Mouse (Mus musculus): Measurements from ENCODE around the gene Ldb3. TPM values are rescaled to one million over a fixed set of nuclear protein-coding genes. Genes with fewer than 3 reads are reported as not detected.

The Ldb3 gene
- polyA plus RNA-seq, 1 experiment = 1.1 TPM

- Histone ChIP-seq H3K4me3 (replicated peaks; ENCODE audit: control insufficient read depth, low read depth, low read length) (no peak overlapping the region), H3K27ac (ENCODE audit: control insufficient read depth, insufficient read depth, low read depth, low read length, poor library complexity) (no peak overlapping the region), H3K4me1 (ENCODE audit: control insufficient read depth, insufficient read depth, low read length) (no peaks in the 10 kb centered on the region)
- no peak for TF ChIP-seq POLR2A (IDR thresholded peaks at IDR 0.05; ENCODE audit: borderline replicate concordance, control insufficient read depth, low read depth, low read length)
- peak; percentile 67 for TF ChIP-seq CTCF (IDR thresholded peaks at IDR 0.05; ENCODE audit: control insufficient read depth, insufficient read depth, low read length)
- 29% methylated on average over 10 of the region's 10 CpGs for WGBS
These were observed 32.3 kb upstream of the Ldb3 start for GRCm38 (mm10) chr14:34620611-34621376.

GRCm38 (mm10) chr14:34618808-34619207, 30.3 kb upstream of the Ldb3 start:
- WGBS = 52% methylated on average over 9 of the region's 9 CpGs
- TF ChIP-seq CTCF (IDR thresholded peaks at IDR 0.05; ENCODE audit: control insufficient read depth, insufficient read depth, low read length) = no peak
- no peak for TF ChIP-seq POLR2A (IDR thresholded peaks at IDR 0.05; ENCODE audit: borderline replicate concordance, control insufficient read depth, low read depth, low read length)
- no peaks in the 10 kb centered on the region; the same call in 1 of the 2 replicates for H3K4me1 ChIP-seq (ENCODE audit: control insufficient read depth, insufficient read depth, low read length)
- H3K4me3 ChIP-seq (replicated peaks; ENCODE audit: control insufficient read depth, low read depth, low read length) = no peak overlapping the region
- no peak overlapping the region for H3K27ac ChIP-seq (ENCODE audit: control insufficient read depth, insufficient read depth, low read depth, low read length, poor library complexity)

- no peak overlapping the region for H3K4me3 ChIP-seq (replicated peaks; ENCODE audit: control insufficient read depth, low read depth, low read length)
- H3K4me1 ChIP-seq (ENCODE audit: control insufficient read depth, insufficient read depth, low read length) = no peaks in the 10 kb centered on the region; the same call in 1 of the 2 replicates
- TF ChIP-seq CTCF (IDR thresholded peaks at IDR 0.05; ENCODE audit: control insufficient read depth, insufficient read depth, low read length) = peak; percentile 98
- no peak for TF ChIP-seq POLR2A (IDR thresholded peaks at IDR 0.05; ENCODE audit: borderline replicate concordance, control insufficient read depth, low read depth, low read length)
- H3K27ac ChIP-seq (ENCODE audit: control insufficient read depth, insufficient read depth, low read depth, low read length, poor library complexity) = no peak overlapping the region
- WGBS = 3% methylated on average over 8 of the region's 8 CpGs
These were observed 28.3 kb upstream of the Ldb3 start for GRCm38 (mm10) chr14:34616821-34617220.

GRCm38 (mm10) chr14:34615625-34616024, 27.1 kb upstream of the Ldb3 start:
- 78% methylated on average over 4 of the region's 4 CpGs for WGBS
- TF ChIP-seq POLR2A (IDR thresholded peaks at IDR 0.05; ENCODE audit: borderline replicate concordance, control insufficient read depth, low read depth, low read length) = no peak
- no peak for TF ChIP-seq CTCF (IDR thresholded peaks at IDR 0.05; ENCODE audit: control insufficient read depth, insufficient read depth, low read length)
- Histone ChIP-seq H3K4me3 (replicated peaks; ENCODE audit: control insufficient read depth, low read depth, low read length) (no peak overlapping the region), H3K27ac (ENCODE audit: control insufficient read depth, insufficient read depth, low read depth, low read length, poor library complexity) (no peak overlapping the region; the same call in 1 of the 2 replicates), H3K4me1 (ENCODE audit: control insufficient read depth, insufficient read depth, low read length) (no peaks in the 10 kb centered on the region; the same call in 1 of the 2 replicates)

DNA sequence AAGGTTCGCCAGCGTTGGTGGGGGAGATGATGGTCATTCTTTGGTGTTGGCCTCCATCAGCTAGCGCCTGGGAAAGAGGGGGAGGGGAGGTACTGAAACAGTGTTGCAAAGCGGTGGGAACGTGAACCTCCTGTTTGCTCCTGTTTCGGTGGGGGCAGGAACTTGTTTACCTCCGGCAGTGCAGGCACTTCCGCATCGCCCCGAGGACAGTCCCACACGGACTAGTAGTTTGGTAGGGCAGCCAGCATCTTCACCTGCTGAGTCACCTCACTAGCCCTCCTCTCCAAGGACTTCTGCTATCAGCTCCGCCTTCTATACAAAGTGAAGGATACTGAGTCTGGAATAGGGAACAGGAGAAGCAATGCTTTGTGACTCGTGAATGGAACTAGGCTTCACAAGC, 26.6 kb upstream of the Ldb3 start:
- peak overlapping the region; percentile 27 for H3K4me3 ChIP-seq (replicated peaks; ENCODE audit: control insufficient read depth, low read depth, low read length)
- no peak overlapping the region for H3K27ac ChIP-seq (ENCODE audit: control insufficient read depth, insufficient read depth, low read depth, low read length, poor library complexity)
- TF ChIP-seq CTCF (IDR thresholded peaks at IDR 0.05; ENCODE audit: control insufficient read depth, insufficient read depth, low read length) (no peak), POLR2A (IDR thresholded peaks at IDR 0.05; ENCODE audit: borderline replicate concordance, control insufficient read depth, low read depth, low read length) (no peak)
- H3K4me1 ChIP-seq (ENCODE audit: control insufficient read depth, insufficient read depth, low read length) = no peaks in the 10 kb centered on the region; the same call in 1 of the 2 replicates
- WGBS = 4% methylated on average over 13 of the region's 13 CpGs

- WGBS = 49% methylated on average over 15 of the region's 15 CpGs
- TF ChIP-seq CTCF (IDR thresholded peaks at IDR 0.05; ENCODE audit: control insufficient read depth, insufficient read depth, low read length) = no peak
- no peak for TF ChIP-seq POLR2A (IDR thresholded peaks at IDR 0.05; ENCODE audit: borderline replicate concordance, control insufficient read depth, low read depth, low read length)
- Histone ChIP-seq H3K4me3 (replicated peaks; ENCODE audit: control insufficient read depth, low read depth, low read length) (no peak overlapping the region), H3K27ac (ENCODE audit: control insufficient read depth, insufficient read depth, low read depth, low read length, poor library complexity) (no peak overlapping the region), H3K4me1 (ENCODE audit: control insufficient read depth, insufficient read depth, low read length) (no peaks in the 10 kb centered on the region; the same call in 1 of the 2 replicates)
These were observed 26.1 kb upstream of the Ldb3 start for GRCm38 (mm10) chr14:34614551-34614950.

GRCm38 (mm10) chr14:34613523-34613922, 25.0 kb upstream of the Ldb3 start:
- WGBS = 70% methylated on average over 6 of the region's 6 CpGs
- H3K4me3 ChIP-seq (replicated peaks; ENCODE audit: control insufficient read depth, low read depth, low read length) = no peak overlapping the region
- H3K4me1 ChIP-seq (ENCODE audit: control insufficient read depth, insufficient read depth, low read length) = no peaks in the 10 kb centered on the region; the same call in 1 of the 2 replicates
- TF ChIP-seq POLR2A (IDR thresholded peaks at IDR 0.05; ENCODE audit: borderline replicate concordance, control insufficient read depth, low read depth, low read length) = no peak
- TF ChIP-seq CTCF (IDR thresholded peaks at IDR 0.05; ENCODE audit: control insufficient read depth, insufficient read depth, low read length) = no peak
- H3K27ac ChIP-seq (ENCODE audit: control insufficient read depth, insufficient read depth, low read depth, low read length, poor library complexity) = no peak overlapping the region

- no peak overlapping the region for H3K4me3 ChIP-seq (replicated peaks; ENCODE audit: control insufficient read depth, low read depth, low read length)
- no peak overlapping the region for H3K27ac ChIP-seq (ENCODE audit: control insufficient read depth, insufficient read depth, low read depth, low read length, poor library complexity)
- 39% methylated on average over 4 of the region's 4 CpGs for WGBS
- H3K4me1 ChIP-seq (ENCODE audit: control insufficient read depth, insufficient read depth, low read length) = no peaks in the 10 kb centered on the region; the same call in 1 of the 2 replicates
- TF ChIP-seq CTCF (IDR thresholded peaks at IDR 0.05; ENCODE audit: control insufficient read depth, insufficient read depth, low read length) = peak; percentile 42; the same call in 1 of the 2 replicates
- no peak for TF ChIP-seq POLR2A (IDR thresholded peaks at IDR 0.05; ENCODE audit: borderline replicate concordance, control insufficient read depth, low read depth, low read length)
These were observed 23.7 kb upstream of the Ldb3 start for GRCm38 (mm10) chr14:34612222-34612621.

All from bone marrow, adult 2 months (tissue).